Comparison of ENCODE assay signal across 10 mouse cellular contexts in genomic region chr2:164867566-164867965, GRCm38 (mm10). TPM values are rescaled to one million over a fixed set of nuclear protein-coding genes. Genes with fewer than 3 reads are reported as not detected.
DNase-seq lines count a peak whose midpoint lies in the region; ATAC-seq and TF ChIP-seq lines count a peak whose summit lies in the region.
"Had no signal": no experiment of that assay in that cellular context is flagged by ENCODE, and none has a peak within 500 bp of the region (broad histone marks: within the 10 kb centered on the region; RNA-seq: fewer than 3 reads in every experiment).

No protein-coding gene starts in this region.

- peak; percentile 28 to 30; a peak in 2 of 4 replicates for TF ChIP-seq CTCF in CH12.LX (conservative IDR thresholded peaks at IDR 0.05 in 1 of 2, IDR thresholded peaks at IDR 0.05 in 1 of 2; ENCODE audit: low read depth in 2 of 2, low read length in 2 of 2)
- TF ChIP-seq CTCF in cortical plate, adult 2 months (IDR thresholded peaks at IDR 0.05; ENCODE audit: extremely low read depth, insufficient read depth, low read length), result peak; percentile 22; the same call in 1 of the 2 replicates
- TF ChIP-seq CTCF in lung, postnatal 0 days (IDR thresholded peaks at IDR 0.05), result peak; percentile 64

- in situ Hi-C loops in CH12.LX (cut with MboI; ENCODE audit: low pct_ligation_motif_present, low pct_unique_long_range_greater_than_20kb, low sequenced_read_pairs), result no loop called here

- no peak for TF ChIP-seq POLR2A in CH12.LX (IDR thresholded peaks at IDR 0.05; ENCODE audit: low read depth, low read length)
- no peak for TF ChIP-seq POLR2A in cortical plate, adult 2 months (IDR thresholded peaks at IDR 0.05; ENCODE audit: extremely low read depth, insufficient read depth, low read length)

- H3K9ac ChIP-seq in hindbrain, embryonic 13.5 days, result no peak overlapping the region
- H3K9ac ChIP-seq in CH12.LX (ENCODE audit: insufficient read depth, low read depth), result no peak overlapping the region
- H3K9ac ChIP-seq in lung, postnatal 0 days (replicated peaks; ENCODE audit: low read depth), result no peak overlapping the region
- H3K9ac ChIP-seq: neural tube, embryonic 12.5 days had no signal

- no peak overlapping the region for H3K4me2 ChIP-seq in hindbrain, embryonic 13.5 days
- no peak overlapping the region for H3K4me2 ChIP-seq in CH12.LX (ENCODE audit: insufficient read depth, low read depth, poor library complexity, severe bottlenecking)
- no peak overlapping the region for H3K4me2 ChIP-seq in lung, postnatal 0 days (replicated peaks; ENCODE audit: low read depth, low read length)
- H3K4me2 ChIP-seq: neural tube, embryonic 12.5 days had no signal

- peaks cover 4% of the 10 kb centered on the region; the same call in 1 of the 2 replicates for H3K9me3 ChIP-seq in hindbrain, embryonic 13.5 days
- H3K9me3 ChIP-seq in hindbrain, embryonic 10.5 days, result peaks cover 9% of the 10 kb centered on the region; the same call in 1 of the 2 replicates
- peaks cover 32% of the 10 kb centered on the region for H3K9me3 ChIP-seq in CH12.LX (replicated peaks; ENCODE audit: low read length)
- no peaks in the 10 kb centered on the region for H3K9me3 ChIP-seq in lung, postnatal 0 days (ENCODE audit: low read length)

- TF ChIP-seq EP300 in CH12.LX (IDR thresholded peaks at IDR 0.05; ENCODE audit: low read length), result no peak
- no peak for TF ChIP-seq EP300 in lung, postnatal 0 days (IDR thresholded peaks at IDR 0.05)

- H3K4me3 ChIP-seq in hindbrain, embryonic 13.5 days, result no peak overlapping the region
- no peak overlapping the region for H3K4me3 ChIP-seq in hindbrain, embryonic 10.5 days
- no peak overlapping the region for H3K4me3 ChIP-seq in CH12.LX (replicated peaks in 1 of 3; ENCODE audit: low read depth in 2 of 3, low read length in 2 of 3, poor library complexity in 1 of 3)
- H3K4me3 ChIP-seq in cortical plate, adult 2 months (ENCODE audit: insufficient read depth, low read length), result no peak overlapping the region
- H3K4me3 ChIP-seq in lung, postnatal 0 days (ENCODE audit: low read depth, low read length), result no peak overlapping the region
- H3K4me3 ChIP-seq: neural tube, embryonic 12.5 days had no signal

- dilution Hi-C loops in CH12.LX (cut with MboI; ENCODE audit: extremely low pct_ligation_motif_present, extremely low pct_unique_long_range_greater_than_20kb, low sequenced_read_pairs), result no loop called here

- no peaks in the 10 kb centered on the region for H3K4me1 ChIP-seq in hindbrain, embryonic 13.5 days (replicated peaks)
- peaks cover 6% of the 10 kb centered on the region; the same call in 1 of the 2 replicates for H3K4me1 ChIP-seq in hindbrain, embryonic 10.5 days (replicated peaks)
- peaks cover 0 to 16% of the 10 kb centered on the region in 2 experiments; a peak in 3 of 4 replicates for H3K4me1 ChIP-seq in CH12.LX (ENCODE audit: control insufficient read depth in 1 of 2, insufficient read depth in 2 of 2)
- H3K4me1 ChIP-seq in cortical plate, adult 2 months (ENCODE audit: control insufficient read depth, insufficient read depth, low read length), result 0 out of 2 replicates have a peak, but pooled peaks cover 2% of the 10 kb centered on the region
- peaks cover 4% of the 10 kb centered on the region; the same call in 1 of the 2 replicates for H3K4me1 ChIP-seq in lung, postnatal 0 days (ENCODE audit: insufficient read depth, low read depth, low read length)
- H3K4me1 ChIP-seq: neural tube, embryonic 12.5 days had no signal

- H3K27ac ChIP-seq in hindbrain, embryonic 13.5 days, result peak overlapping the region; percentile 46; the same call in 1 of the 2 replicates
- H3K27ac ChIP-seq in hindbrain, embryonic 10.5 days, result no peak overlapping the region
- H3K27ac ChIP-seq in CH12.LX (ENCODE audit: insufficient read depth, low read depth), result no peak overlapping the region
- H3K27ac ChIP-seq in cortical plate, adult 2 months (ENCODE audit: insufficient read depth, low read length), result no peak overlapping the region
- H3K27ac ChIP-seq in lung, postnatal 0 days (ENCODE audit: low read length), result peak overlapping the region; percentile 84
- H3K27ac ChIP-seq: neural tube, embryonic 12.5 days had no signal

- WGBS in hindbrain, embryonic 13.5 days, result 95% methylated on average over 7 of the region's 7 CpGs
- 92% methylated on average over 7 of the region's 7 CpGs for WGBS in hindbrain, embryonic 10.5 days
- 86% methylated on average over 7 of the region's 7 CpGs for WGBS in lung, postnatal 0 days

- no peak for TF ChIP-seq RAD21 in CH12.LX (IDR thresholded peaks at IDR 0.05; ENCODE audit: low read depth, low read length)

- DNase-seq in hindbrain, embryonic 10.5 days (ENCODE audit: low spot score), result no peak
- DNase-seq in CH12.LX (ENCODE audit: extremely low read depth), result no peak
- no peak for DNase-seq in lung, postnatal 0 days (ENCODE audit: low spot score)
- DNase-seq in cerebellum, postnatal 10 days, result no peak
- no peak for DNase-seq in frontal cortex, postnatal 10 days (ENCODE audit: low spot score in 2 of 2)
- no peak for DNase-seq in ovary, postnatal 10 days (ENCODE audit: low spot score)

- no peak for ATAC-seq in hindbrain, embryonic 13.5 days (ENCODE audit: low FRiP score)
- no peak for ATAC-seq in lung, postnatal 0 days

- H3K79me2 ChIP-seq in CH12.LX (replicated peaks; ENCODE audit: control insufficient read depth, extremely low read depth, insufficient read depth, poor library complexity, severe bottlenecking), result no peaks in the 10 kb centered on the region

- no peaks in the 10 kb centered on the region for H3K27me3 ChIP-seq in hindbrain, embryonic 13.5 days
- no peaks in the 10 kb centered on the region for H3K27me3 ChIP-seq in hindbrain, embryonic 10.5 days (ENCODE audit: insufficient read depth, poor library complexity, severe bottlenecking)
- H3K27me3 ChIP-seq in CH12.LX (replicated peaks), result no peaks in the 10 kb centered on the region
- no peaks in the 10 kb centered on the region for H3K27me3 ChIP-seq in lung, postnatal 0 days (replicated peaks; ENCODE audit: insufficient read depth, low read length)
- H3K27me3 ChIP-seq: neural tube, embryonic 12.5 days had no signal

- no peaks in the 10 kb centered on the region for H3K36me3 ChIP-seq in hindbrain, embryonic 13.5 days
- H3K36me3 ChIP-seq in hindbrain, embryonic 10.5 days, result no peaks in the 10 kb centered on the region
- H3K36me3 ChIP-seq in CH12.LX (replicated peaks in 1 of 2; ENCODE audit: control insufficient read depth in 1 of 2, insufficient read depth in 1 of 2, low read length in 1 of 2), result no peaks in the 10 kb centered on the region
- H3K36me3 ChIP-seq in lung, postnatal 0 days (ENCODE audit: insufficient read depth, low read length), result no peaks in the 10 kb centered on the region
- H3K36me3 ChIP-seq: neural tube, embryonic 12.5 days had no signal

TF ChIP-seq in CH12.LX, 34 proteins besides CTCF, POLR2A, EP300 and RAD21 (continues in another document):
- no peak for TF ChIP-seq MAFK (IDR thresholded peaks at IDR 0.05; ENCODE audit: insufficient replicate concordance, low read length)
- TF ChIP-seq KAT2A (IDR thresholded peaks at IDR 0.05; ENCODE audit: insufficient replicate concordance, low read length), result no peak
- no peak for TF ChIP-seq CHD2 (IDR thresholded peaks at IDR 0.05; ENCODE audit: low read length)
- TF ChIP-seq JUN (IDR thresholded peaks at IDR 0.05; ENCODE audit: insufficient read depth, low read depth, low read length), result no peak

RNA-seq across cellular contexts. Expression of gene Pltp, which starts 10.1 kb away (rescaled TPM):
- polyA plus RNA-seq in hindbrain, embryonic 13.5 days (2015; fragmentation: Nextera tagmentation; extraction: Ambion mirVana), result 123 and 127 TPM in 2 replicates
- 47.2 and 78.1 TPM in 2 replicates for polyA plus RNA-seq in hindbrain, embryonic 10.5 days (2016; fragmentation: Nextera tagmentation; extraction: Ambion mirVana)
- total RNA-seq in CH12.LX (2012; rRNA removed) (4.4 and 5.5 TPM in 2 replicates), CH12.LX (2014; rRNA removed) (0.85 and 1.1 TPM in 2 replicates)
- 0.94 and 0.98 TPM in 2 replicates for polyA plus RNA-seq in CH12.LX (2012; ENCODE audit: insufficient read length, low read depth)
- 172 and 186 TPM in 2 replicates for polyA plus RNA-seq in cortical plate, adult 2 months (2012; rRNA removed)
- 286 and 314 TPM in 2 replicates for polyA plus RNA-seq in lung, postnatal 0 days (2015; fragmentation: Nextera tagmentation; extraction: Ambion mirVana)

RNA-seq across cellular contexts. Expression of gene Pcif1, which starts 11.5 kb away (rescaled TPM):
- 87.8 and 95.3 TPM in 2 replicates for polyA plus RNA-seq in hindbrain, embryonic 13.5 days (2015; fragmentation: Nextera tagmentation; extraction: Ambion mirVana)
- 76.1 and 88.4 TPM in 2 replicates for polyA plus RNA-seq in hindbrain, embryonic 10.5 days (2016; fragmentation: Nextera tagmentation; extraction: Ambion mirVana)
- total RNA-seq in CH12.LX (2012; rRNA removed) (30.0 and 33.6 TPM in 2 replicates), CH12.LX (2014; rRNA removed) (18.2 and 20.0 TPM in 2 replicates)
- polyA plus RNA-seq in CH12.LX (2012; ENCODE audit: insufficient read length, low read depth), result 49.1 and 59.1 TPM in 2 replicates
- polyA plus RNA-seq in cortical plate, adult 2 months (2012; rRNA removed), result 39.1 and 41.7 TPM in 2 replicates
- 60.9 and 71.3 TPM in 2 replicates for polyA plus RNA-seq in lung, postnatal 0 days (2015; fragmentation: Nextera tagmentation; extraction: Ambion mirVana)

RNA-seq across cellular contexts. Expression of gene Neurl2, which starts 34.3 kb away (rescaled TPM):
- polyA plus RNA-seq in hindbrain, embryonic 13.5 days (2015; fragmentation: Nextera tagmentation; extraction: Ambion mirVana), result 5.4 and 5.9 TPM in 2 replicates
- 4.3 and 5.1 TPM in 2 replicates for polyA plus RNA-seq in hindbrain, embryonic 10.5 days (2016; fragmentation: Nextera tagmentation; extraction: Ambion mirVana)
- total RNA-seq in CH12.LX (2012; rRNA removed), result 2.9 and 4.1 TPM in 2 replicates
- 1.6 and 2.1 TPM in 2 replicates for total RNA-seq in CH12.LX (2014; rRNA removed)
- 1.7 and 1.8 TPM in 2 replicates for polyA plus RNA-seq in CH12.LX (2012; ENCODE audit: insufficient read length, low read depth)
- 5.0 and 5.2 TPM in 2 replicates for polyA plus RNA-seq in cortical plate, adult 2 months (2012; rRNA removed)
- polyA plus RNA-seq in lung, postnatal 0 days (2015; fragmentation: Nextera tagmentation; extraction: Ambion mirVana), result 5.4 and 6.5 TPM in 2 replicates

RNA-seq across cellular contexts. Expression of gene Ctsa, which starts 34.9 kb away (rescaled TPM):
- polyA plus RNA-seq in hindbrain, embryonic 13.5 days (2015; fragmentation: Nextera tagmentation; extraction: Ambion mirVana), result 101 and 109 TPM in 2 replicates
- 98.2 and 104 TPM in 2 replicates for polyA plus RNA-seq in hindbrain, embryonic 10.5 days (2016; fragmentation: Nextera tagmentation; extraction: Ambion mirVana)
- total RNA-seq in CH12.LX (2012; rRNA removed) (45.5 and 46.1 TPM in 2 replicates), CH12.LX (2014; rRNA removed) (17.5 and 19.9 TPM in 2 replicates)
- 22.7 and 27.0 TPM in 2 replicates for polyA plus RNA-seq in CH12.LX (2012; ENCODE audit: insufficient read length, low read depth)
- polyA plus RNA-seq in cortical plate, adult 2 months (2012; rRNA removed), result 200 and 204 TPM in 2 replicates
- polyA plus RNA-seq in lung, postnatal 0 days (2015; fragmentation: Nextera tagmentation; extraction: Ambion mirVana), result 146 and 147 TPM in 2 replicates

RNA-seq across cellular contexts. Expression of gene Spata25, which starts 39.2 kb away (rescaled TPM):
- not detected in 2 replicates for polyA plus RNA-seq in hindbrain, embryonic 13.5 days (2015; fragmentation: Nextera tagmentation; extraction: Ambion mirVana)
- polyA plus RNA-seq in hindbrain, embryonic 10.5 days (2016; fragmentation: Nextera tagmentation; extraction: Ambion mirVana), result not detected in 2 replicates
- 0.34 TPM in 1 of 2 replicates, not detected in the other for total RNA-seq in CH12.LX (2012; rRNA removed)
- total RNA-seq in CH12.LX (2014; rRNA removed), result not detected in 2 replicates
- not detected in 2 replicates for polyA plus RNA-seq in CH12.LX (2012; ENCODE audit: insufficient read length, low read depth)
- polyA plus RNA-seq in cortical plate, adult 2 months (2012; rRNA removed), result 0.23 and 0.66 TPM in 2 replicates
- polyA plus RNA-seq in lung, postnatal 0 days (2015; fragmentation: Nextera tagmentation; extraction: Ambion mirVana), result not detected in 2 replicates
- total RNA-seq: adrenal gland, postnatal 10 days had no signal
- polyA plus RNA-seq: neural tube, embryonic 12.5 days had no signal

Comparison
In these comparisons a context has a peak if more than half of its experiments do, and no peak if none do; other contexts are left out.
1. H3K27ac ChIP-seq: peak in hindbrain, embryonic 13.5 days (single experiment) and lung, postnatal 0 days (single experiment); none in hindbrain, embryonic 10.5 days (single experiment), CH12.LX (single experiment) and cortical plate, adult 2 months (single experiment).
2. RNA of gene Pltp, which starts 10.1 kb away (polyA plus RNA-seq): 286 to 314 TPM in lung, postnatal 0 days, 172 to 186 TPM in cortical plate, adult 2 months, 123 to 127 TPM in hindbrain, embryonic 13.5 days and 47.2 to 78.1 TPM in hindbrain, embryonic 10.5 days; 0.94 to 0.98 TPM in CH12.LX; every median in the first group is over 10 times any median in the second.
3. Peak in every context shown above with its lines, with median percentiles within 50 percentile points of each other: CTCF ChIP-seq.